Mouse (Mus musculus) frontal cortex, adult 2 months (tissue): ENCODE results near the gene Ripor2. TPM values are rescaled to one million over a fixed set of nuclear protein-coding genes. Genes with fewer than 3 reads are reported as not detected.

Source experiments
- DNase-seq, 2 experiments: peaks; one replicate each; pipeline ENCODE4 v3.0.0; 2022; ENCODE audit warnings: low spot score in 1 of 2; ENCODE audit errors: extremely low spot score in 1 of 2
- polyA plus RNA-seq: library from polyadenylated mRNA; depleted of rRNA; stranded (reverse); fragments of >200 nt; gene quantifications from 2 replicates; pipeline ENCODE4 v1.2.3, GENCODE M21; 2012

The Ripor2 gene
- polyA plus RNA-seq, 1 experiment: 33.2 TPM

DNA sequence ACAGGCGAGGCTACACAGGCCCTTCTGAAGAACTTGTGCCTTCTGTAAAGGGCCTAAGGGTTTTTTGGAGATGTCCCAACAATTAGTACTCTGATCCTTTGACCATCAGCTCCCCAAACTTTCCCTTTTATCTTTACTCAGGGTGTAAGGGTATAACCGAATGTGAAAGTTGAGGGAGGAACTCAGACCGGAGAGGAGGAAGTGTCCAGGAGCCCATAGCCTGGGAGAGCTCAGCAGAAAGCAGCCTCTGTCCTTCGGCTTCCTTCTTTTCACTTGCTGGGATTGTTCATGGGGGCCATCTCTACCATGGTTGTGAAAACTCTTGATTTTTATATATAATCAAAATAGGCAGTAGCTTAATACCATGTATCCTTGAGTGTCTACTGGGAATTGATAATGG, 116.8 kb downstream of the Ripor2 start:
- no peak for DNase-seq

DNA sequence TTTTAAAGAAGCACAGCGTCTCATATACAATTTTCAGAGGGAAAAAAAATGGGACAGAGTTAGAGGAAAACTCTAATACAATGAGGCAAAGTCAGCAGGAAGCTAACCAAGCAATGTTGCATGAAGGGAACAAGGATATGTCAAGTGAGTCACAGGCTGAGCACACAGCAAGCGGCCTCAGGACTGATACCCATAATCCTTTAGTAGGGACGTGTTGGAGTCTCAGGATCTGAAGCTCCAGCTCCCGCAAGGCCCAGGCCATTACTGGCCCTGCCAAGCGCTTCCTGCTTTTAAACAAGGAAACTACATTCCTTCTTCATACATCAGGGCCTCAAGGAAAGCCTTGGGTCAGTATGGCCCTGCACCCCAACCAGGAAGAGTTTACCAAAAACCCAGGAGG, 120.1 kb downstream of the Ripor2 start:
- DNase-seq: no peak

DNA sequence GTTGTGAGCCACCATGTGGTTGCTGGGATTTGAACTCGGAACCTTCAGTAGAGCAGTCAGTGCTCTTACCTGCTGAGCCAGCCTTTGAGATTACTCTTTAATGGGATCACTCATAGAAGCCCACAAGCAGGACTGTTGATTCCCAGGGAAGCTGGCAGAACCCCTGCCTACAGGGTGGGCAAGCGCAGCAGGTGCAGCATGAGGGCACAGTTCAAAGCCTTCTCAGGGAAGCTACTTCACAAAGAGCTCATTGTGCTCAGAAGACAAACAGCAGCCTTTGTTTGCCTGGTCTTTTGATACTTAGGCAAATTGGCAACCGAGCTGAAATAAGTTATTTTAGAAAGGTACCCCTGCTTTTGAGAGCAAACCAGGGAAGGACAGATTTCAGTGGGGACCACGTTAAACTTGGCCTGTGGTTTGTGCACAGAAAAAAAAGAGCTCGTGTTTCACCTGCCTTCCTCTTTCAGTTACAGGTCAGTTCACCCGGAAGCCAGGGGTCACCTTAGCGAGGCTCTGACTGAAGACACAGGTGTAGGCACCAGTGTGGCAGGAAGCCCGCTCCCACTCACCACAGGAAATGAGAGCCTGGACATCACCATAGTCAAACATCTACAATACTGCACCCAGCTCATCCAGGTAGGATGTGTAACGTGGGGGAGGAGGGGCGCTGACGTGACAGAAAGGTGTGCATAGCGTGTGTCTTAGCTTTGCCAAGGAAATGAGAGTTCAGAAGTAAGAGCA, 127.8 kb downstream of the Ripor2 start:
- DNase-seq: no peak

DNA sequence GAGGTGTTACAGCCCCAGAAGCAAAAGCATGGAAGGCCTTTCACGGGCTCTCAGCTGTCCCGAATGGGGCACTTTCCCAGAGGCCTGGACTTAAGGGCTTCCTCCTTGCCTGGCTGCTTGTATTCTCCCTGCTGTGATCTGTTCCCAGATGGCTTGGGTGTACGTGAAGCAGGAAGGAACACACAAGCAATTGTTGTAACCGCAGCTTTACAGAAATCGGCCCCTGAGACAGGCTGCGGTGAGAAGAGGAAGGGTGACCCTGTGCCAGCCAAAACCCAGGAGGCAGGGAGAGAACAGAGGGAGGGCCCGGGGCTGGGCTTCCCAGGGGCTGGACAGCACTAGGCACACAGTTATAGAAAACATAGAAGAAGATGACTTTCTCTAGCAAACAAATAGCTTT, 129.0 kb downstream of the Ripor2 start:
- no peak for DNase-seq

DNA sequence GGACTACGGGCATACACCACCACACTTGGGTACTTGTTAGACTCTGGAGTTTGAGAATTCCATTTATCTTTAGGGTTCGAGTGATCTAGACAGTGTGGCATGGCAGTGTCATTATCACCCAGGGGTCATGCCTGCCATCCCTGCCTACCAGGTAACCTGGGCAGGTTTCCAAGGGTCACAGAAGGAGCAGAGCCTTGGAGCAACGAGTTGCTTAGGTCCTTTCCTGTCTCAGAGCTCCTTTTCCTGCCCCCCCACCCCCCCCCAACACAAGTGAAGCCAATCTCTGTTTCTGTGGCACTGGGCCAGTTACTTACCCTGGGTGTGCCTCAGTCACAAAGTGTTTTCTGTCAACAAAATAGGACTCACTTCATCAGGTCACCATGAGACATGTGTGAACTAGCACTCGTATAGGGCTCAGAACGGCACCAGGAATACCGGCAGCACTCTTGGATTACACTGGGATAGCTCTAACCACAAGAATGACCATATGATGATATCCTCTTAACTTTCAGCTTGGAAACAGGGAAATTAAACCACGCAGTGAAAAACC, 130.7 kb downstream of the Ripor2 start:
- no peak for DNase-seq

DNA sequence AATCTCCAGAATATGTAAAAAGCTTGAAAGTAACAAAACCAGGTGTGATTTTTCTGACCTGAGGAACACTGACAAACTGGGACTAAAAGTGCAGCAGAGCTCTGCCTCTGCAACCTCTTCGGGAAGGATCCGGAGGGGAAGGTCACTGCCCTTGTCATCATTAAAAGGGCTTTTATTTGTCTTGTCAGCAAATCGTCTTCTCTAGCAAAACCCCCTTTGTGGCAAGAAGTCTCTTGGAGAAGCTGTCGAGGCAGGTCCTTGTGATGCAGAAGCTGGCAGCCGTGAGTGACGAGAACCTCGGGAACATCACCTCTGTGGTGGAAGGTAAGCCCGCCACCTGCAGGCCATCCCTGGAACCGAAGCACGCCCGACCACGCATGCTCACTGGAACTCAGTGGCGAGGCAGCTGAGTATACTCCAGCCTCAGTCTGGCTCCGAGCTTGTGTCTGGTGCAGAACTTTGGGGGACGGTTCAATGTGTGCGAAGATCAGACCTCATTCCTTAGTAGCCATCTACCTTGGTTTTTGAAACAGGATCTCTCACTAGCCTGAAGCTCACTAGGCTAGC, 131.5 kb downstream of the Ripor2 start:
- DNase-seq: peak; percentile 75 to 98

DNA sequence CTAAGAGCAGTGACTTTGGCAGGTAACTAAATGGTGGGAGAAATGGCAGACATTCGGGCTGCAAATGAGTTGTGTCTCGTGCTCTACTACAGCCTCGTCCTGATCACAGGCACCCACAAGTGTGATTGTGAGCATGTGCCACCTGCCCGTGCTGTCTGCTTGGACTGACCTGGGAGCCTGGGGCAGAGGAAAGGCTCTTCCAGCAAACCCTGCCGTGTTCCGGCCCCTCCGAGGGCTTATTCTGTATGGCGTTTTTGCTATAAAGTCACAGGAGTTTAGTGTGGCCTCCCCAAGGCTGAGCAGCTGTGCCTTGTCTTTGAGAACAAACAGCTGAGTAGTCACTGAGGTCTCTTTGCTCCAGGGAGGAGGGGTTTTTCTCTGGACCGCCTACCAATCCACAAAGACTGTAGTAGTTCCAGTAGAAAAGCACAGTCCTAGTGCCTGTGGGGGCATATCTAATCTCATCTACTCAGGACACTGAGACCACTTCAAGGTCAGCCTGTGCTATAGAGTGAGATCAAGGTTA, 132.4 kb downstream of the Ripor2 start:
- no peak for DNase-seq

DNA sequence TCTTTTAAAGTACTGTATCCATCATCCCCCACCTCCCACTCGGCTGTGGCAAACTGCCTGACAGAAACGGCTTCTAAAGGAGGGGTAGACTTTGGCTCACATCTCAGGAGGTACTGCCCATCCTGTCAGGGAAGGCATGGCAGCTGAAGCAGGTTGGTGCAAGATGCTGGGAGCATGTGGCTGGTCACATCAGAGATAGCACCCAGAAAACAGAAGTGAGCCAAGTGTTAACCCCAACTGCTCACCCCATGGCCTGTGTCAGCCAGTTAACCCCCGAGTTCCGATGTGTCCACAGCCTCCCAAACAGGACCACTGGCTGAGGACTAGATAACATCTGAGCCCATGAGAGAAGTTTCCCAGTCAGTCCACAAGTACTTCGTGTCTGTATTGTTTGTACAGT, 133.6 kb downstream of the Ripor2 start:
- no peak for DNase-seq

DNA sequence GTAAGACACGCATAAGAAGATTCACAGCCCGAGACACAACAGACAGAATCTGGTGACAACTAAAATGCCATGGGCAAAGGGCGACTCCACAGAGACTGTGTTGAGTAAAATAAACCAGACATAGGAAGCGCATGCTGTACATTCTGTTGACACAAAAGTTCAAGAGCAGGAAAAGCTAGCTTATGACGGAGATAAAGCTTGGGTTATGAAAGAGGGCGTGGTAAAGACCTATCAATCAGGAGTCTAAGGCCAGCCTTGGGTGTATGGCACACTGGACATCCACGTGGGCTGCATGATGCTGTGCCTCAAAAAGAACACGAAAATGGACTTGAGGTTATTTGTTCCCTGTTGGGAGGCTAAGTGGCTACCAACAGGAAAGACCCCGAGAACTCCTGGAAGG, 134.5 kb downstream of the Ripor2 start:
- no peak for DNase-seq

DNA sequence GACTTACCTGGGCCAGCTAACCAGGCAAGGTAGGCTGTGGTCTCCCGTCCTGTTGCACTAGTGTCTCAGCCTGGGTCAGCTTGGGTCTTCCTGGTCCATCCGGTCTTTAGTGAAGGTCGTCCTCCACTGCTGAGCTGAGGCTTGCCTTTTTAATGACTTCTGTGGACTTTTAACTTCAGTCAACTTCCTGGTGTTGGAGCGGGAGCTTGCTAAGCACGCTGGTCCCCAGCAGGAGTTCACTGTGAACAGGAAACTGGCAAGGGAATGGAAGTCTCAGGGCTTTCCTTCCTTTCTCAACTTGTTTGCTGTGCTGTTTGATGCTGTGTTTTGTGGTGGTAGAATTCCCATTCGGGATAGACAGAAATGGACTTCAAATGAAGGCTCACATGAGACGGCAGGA, 135.7 kb downstream of the Ripor2 start:
- no peak for DNase-seq

DNA sequence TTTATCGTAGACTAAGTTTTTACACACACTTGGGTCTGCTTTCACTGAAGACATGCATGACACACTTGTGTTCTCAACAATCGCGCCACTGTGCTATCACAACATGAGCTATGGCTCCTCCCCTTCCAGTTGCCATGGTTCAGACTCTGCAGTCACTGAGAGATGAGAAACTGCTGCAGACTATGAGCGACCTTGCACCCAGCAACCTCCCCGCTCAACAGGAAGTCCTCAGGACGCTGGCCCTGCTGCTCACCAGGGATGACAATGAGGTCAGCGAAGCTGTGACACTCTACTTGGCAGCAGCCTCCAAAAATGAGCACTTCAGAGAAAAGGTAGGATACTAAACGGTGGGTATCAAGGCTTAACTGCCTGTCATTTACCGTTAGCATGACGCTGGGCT, 139.5 kb downstream of the Ripor2 start:
- no peak for DNase-seq

DNA sequence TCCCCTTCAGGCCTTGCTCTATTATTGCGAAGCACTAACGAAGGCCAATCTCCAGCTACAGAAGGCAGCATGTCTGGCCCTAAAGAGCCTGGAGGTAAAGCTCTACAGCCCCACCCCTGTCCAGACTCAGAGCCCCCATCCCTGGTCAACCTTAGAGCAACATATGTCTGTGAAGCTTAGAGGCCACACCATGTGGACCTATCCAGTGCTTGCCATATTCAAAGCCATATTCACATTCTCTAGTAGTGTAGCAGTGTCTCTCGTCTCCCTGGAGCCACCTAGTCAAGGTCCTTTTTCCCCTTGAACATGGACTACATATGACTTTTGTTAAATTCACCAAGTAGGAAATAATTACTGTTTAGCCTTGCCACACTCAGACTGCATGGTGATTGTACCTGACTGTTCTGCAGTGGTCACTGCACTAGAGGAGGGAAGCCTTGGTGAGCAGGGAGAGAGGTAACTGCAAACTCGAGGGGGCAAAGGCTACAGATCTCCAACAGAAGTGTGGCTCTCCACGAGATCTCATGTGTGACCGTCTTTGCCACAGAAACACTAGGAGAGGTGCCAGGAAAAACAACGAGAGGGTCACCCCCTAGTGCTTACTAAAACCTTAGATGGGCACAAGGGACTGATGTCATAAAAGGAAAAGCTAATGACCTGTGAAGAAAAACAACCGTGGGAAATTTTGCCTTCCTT, 141.9 kb downstream of the Ripor2 start:
- DNase-seq: no peak

DNA sequence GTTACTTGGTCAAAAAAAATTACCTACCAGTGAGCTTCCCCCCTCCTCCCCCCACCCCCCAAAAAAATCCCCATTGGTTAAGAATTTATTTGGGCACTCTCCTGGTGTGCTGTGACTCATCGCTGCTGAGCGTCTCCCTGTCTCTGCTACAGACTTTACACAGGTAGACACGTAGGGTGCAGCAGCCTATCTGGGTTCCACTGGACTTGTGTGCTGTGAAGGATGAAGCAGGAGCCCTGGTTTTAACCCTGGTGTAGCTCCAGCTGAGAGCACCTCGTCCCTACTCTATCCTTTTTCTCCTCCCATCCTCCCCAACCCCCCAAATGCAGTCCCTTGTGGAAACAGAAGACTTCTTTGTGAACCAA, 142.4 kb downstream of the Ripor2 start:
- no peak for DNase-seq

DNA sequence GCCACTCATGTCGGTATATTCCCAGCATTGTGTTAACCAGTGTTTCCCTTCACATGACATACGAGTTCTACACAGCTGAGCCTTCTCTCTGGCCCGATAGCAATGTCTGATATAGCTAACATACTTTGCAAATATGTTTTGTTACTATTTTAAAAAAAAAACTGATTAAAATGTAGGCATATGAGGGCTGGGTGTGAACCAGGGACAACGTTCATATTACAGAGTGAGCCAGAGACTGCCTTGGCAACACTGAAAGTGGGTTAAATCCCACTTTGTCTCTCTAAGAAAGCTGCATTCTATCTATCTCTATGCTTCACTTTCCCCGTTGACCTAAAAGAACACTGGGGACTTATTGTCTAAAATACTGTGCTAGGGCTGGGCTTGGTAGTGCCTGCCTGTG, 147.1 kb downstream of the Ripor2 start:
- DNase-seq: no peak

DNA sequence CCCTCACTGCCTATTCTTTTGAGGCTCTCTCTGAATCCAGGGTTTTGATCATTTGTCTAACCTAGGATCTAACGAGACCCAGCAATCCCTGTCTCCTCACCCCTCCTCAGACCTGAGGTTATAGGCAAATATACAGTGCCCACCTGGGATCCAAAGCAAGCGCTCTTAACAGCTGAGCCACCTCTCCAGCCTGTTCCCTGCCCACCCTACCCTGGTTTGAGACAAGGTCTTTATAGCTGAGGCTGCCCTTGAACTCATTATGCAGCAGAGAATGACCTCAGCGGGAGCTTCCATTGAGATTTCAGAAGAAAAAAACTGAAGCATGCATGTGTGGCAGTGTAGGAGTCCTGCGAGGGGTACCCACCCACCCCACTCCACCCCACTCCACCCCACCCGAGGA, 152.5 kb downstream of the Ripor2 start:
- DNase-seq: no peak

DNA sequence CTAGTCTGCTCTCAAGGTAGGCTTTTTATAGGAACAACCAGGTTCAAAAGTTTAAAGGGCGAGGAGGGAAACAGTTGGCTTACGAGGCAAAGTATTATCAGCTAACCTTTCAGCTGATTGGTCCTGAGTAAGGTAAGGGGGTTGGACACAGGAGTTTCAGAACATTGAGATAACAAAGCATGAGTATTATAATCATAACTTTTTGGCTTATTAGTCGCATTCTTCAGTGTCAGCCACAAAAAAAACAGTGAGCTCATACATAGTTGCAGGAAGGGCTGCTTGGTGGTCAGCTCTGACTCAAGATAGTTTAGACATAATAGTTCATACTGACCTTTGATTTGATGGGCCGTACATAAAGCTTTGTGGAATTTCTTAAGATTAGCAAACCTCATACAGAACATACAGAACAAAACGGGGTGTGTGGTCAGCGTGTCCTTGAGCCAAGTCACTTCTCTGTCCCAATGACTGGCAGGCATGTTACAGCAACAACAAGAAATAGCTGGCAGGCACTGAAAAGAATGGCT, 153.7 kb downstream of the Ripor2 start:
- DNase-seq: no peak

DNA sequence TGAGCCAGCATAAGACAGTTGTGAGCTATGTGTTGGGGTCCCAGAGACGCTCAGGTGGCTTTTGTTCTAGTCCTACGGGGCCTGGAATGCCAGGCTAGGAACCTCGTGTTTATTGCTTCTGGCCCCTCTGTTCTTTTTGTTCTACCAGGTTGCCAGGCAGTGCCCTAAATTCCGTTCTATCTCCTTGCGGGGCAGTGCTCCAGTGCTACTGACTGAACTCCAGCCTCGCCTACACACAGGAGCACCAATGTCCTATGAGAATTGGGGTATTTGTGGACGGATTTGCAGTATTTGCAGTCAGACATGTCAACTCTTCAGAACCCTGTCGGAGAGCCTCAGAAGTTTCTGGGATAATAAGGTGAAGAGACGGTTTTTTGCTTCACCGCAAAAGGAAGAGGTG, 159.0 kb downstream of the Ripor2 start, which contains the start of gene Armh2:
Gene Armh2, plus strand, starts transcription at position 205 of the 400 bp plus-strand sequence.
- no peak for DNase-seq

DNA sequence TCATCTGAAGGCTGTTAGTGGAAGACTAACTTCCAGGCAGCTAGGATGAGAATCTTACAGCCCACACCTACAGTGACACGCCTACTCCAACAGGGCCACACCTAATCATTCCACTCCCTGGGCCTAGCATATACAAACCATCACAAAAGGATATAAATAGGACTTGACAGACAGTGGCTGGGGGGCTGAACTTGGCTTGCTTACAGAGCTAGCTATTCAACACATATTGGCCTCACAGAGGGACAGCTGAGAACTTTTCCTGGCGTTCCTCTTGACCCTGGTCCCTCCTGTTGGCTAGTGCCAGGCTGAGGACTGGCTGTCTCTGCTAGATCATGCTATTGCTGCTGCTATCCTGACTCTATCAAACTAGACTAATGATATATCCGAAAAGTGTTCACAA, 165.8 kb downstream of the Ripor2 start:
- no peak for DNase-seq

DNA sequence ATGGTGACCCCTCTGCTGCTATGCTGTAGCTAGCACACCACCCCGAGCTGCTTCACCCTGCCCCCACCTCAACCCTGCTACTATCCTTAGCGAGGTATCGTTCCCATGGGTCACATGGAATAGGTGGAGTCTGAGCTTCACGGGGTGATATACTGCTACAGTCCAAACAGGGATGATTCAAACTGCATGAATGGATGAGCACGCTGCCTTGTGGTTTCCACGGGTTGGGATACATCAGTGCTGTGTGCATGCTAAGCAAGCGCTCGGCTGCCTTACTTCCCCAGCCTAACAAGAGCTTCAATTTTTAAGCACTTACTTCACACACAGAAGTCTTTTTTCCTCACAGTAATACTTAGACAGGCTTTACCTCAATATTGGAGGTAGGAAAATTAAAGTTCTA, 168.8 kb downstream of the Ripor2 start:
- no peak for DNase-seq

DNA sequence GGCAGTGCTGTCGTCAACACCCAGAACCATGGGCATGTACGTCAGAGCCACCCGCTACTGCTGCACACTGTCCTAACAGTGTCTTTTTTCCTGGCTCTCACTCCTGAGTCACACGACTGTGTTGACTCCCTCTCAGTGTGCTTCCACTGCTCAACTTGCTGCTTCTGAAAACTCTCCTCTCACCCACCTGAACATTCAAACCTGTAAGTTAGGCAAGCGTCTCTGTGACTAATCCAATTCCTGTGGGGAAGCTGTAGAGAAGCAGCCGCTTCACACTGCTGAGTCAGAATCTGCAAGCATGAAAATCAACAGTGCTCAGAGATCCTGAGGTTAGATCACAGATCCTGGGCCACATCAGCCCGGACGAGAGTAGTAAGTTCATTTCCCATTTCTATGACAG, 169.4 kb downstream of the Ripor2 start:
- DNase-seq: peak in 1 of 2 experiments; percentile 49

DNA sequence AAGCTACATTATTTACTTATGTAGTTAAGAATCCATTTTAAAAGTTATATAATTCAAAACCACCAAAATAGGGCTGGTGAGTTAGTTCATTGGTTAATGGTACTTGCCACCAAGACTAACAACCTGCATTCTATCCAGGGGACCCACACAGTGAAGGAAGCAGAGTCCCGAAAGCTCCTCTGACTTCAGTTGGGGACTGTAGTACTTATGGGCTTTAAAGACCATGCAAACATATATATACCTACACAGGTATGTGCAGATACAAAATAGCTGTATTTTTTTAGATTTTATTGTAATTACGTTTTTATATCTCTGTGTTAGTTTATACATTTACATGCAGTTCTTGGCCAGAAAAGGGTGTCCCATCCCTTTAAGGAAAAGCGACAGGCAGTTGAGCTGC, 174.8 kb downstream of the Ripor2 start:
- DNase-seq: no peak
